Mouse (Mus musculus): ENCODE data around the gene B230217C12Rik. TPM values are rescaled to one million over a fixed set of nuclear protein-coding genes. Genes with fewer than 3 reads are reported as not detected.
"Not testable (repeated sequence)": the region's sequence is repeated elsewhere in the genome, so short reads cannot be mapped to it uniquely, and the experiment has no call there.

B230217C12Rik gene
- polyA plus RNA-seq, 1 experiment from 2014 or later: 15.1 TPM

DNA sequence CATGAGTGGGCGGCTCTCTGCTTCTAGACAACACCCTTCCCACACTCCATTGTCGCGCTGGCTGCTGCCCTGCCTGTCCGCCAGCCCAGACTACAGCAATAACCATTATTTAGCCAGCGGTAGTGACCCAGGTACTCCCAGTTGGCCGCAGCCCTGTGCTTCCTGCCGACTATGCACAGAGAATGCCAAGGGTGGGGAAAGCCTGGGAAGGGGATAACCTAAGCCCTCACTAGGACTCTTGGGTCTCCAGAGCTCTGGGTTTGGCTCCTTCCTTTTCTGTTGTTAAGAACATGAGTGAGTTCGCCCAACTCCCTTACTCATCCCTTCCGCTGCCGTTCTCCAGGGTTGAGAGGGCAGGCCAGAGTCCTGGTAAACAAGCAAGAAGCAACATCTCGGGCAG lies 8.6 kb upstream of the B230217C12Rik start:
- 84% methylated on average over 11 of the region's 11 CpGs for WGBS
- H3K27ac ChIP-seq: no peak overlapping the region
- H3K27me3 ChIP-seq: no peaks in the 10 kb centered on the region
- H3K4me1 ChIP-seq: no peaks in the 10 kb centered on the region
- H3K36me3 ChIP-seq (replicated peaks): peaks cover 63% of the 10 kb centered on the region
- H3K4me2 ChIP-seq: no peak overlapping the region
- H3K4me3 ChIP-seq (replicated peaks): no peak overlapping the region
- no peak overlapping the region for H3K9ac ChIP-seq
- no peaks in the 10 kb centered on the region for H3K9me3 ChIP-seq
- no peak for ATAC-seq (ENCODE audit: low FRiP score)

DNA sequence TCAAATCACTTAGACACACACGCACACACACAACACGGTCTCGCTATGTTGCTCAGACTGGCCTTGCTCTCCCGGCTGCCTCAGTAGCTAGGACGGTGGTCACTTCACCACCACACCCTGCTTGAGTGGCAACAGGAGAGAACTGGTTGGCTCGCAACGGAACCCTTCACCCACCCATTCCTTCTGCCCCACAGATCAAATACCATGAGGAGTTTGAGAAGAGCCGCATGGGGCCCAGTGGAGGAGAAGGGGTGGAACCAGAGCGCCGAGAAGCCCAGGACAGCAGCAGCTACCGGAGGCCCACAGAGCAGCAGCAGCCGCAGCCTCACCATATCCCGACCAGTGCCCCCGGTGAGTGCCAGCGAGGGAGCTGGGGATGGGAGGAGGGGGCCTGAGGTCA lies 7.2 kb upstream of the B230217C12Rik start:
- H3K36me3 ChIP-seq (replicated peaks): peaks cover 67% of the 10 kb centered on the region
- no peak for ATAC-seq (ENCODE audit: low FRiP score)
- H3K9me3 ChIP-seq: no peaks in the 10 kb centered on the region
- H3K27me3 ChIP-seq: no peaks in the 10 kb centered on the region
- H3K27ac ChIP-seq: no peak overlapping the region
- H3K4me3 ChIP-seq (replicated peaks): no peak overlapping the region
- 72% methylated on average over 15 of the region's 15 CpGs for WGBS
- no peak overlapping the region for H3K4me2 ChIP-seq
- H3K4me1 ChIP-seq: no peaks in the 10 kb centered on the region
- H3K9ac ChIP-seq: no peak overlapping the region

DNA sequence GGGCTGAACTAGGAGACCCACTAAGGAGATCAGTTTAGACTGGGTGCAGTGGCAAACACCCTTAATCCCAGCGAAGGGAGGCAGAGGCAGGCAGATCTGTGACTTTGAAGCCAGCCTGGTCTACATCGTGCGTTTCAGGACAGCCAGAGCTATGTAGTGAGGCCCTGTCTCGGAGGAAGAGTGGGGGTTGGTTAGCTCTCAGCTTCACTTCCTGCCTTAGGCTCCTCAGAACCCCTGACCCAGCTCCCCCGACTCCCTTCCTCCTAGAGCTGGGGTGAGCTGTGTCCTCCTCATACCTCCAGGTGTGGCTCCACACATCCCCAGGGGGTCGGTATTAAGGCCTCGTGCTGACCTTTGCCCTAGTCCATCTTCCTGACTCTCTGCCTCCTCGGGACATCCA lies 4.0 kb upstream of the B230217C12Rik start:
- Histone ChIP-seq H3K4me3 (replicated peaks) (no peak overlapping the region), H3K27ac (no peak overlapping the region), H3K4me2 (no peak overlapping the region), H3K36me3 (replicated peaks) (peaks cover 55% of the 10 kb centered on the region), H3K4me1 (peaks cover 6% of the 10 kb centered on the region; the same call in 1 of the 2 replicates), H3K9ac (no peak overlapping the region), H3K27me3 (no peaks in the 10 kb centered on the region), H3K9me3 (no peaks in the 10 kb centered on the region)
- ATAC-seq (ENCODE audit: low FRiP score): no peak
- 63% methylated on average over 8 of the region's 8 CpGs for WGBS

DNA sequence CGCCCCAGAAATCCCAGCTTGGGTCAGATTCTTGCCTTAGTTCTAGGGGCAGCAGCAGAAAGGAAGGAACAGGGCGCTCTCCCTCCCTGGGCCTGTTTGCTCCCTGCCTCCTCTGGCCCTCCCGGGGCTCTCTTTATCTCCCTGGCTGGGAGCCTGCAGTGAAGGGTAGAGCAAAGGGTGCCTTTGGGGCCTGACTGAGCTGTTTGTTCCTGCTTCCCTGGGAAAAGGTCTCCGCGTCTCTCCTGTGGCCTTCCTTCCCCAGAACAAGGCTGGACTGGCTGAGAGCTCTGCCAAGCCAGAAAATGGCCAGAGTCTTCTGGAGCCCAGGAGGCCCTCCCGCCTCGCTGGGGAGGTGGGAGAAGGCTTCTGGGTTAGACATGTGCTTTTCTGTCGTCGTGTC lies 3.5 kb upstream of the B230217C12Rik start:
- H3K36me3 ChIP-seq (replicated peaks): peaks cover 52% of the 10 kb centered on the region
- not testable (repeated sequence) for H3K4me3 ChIP-seq (replicated peaks); H3K27me3 ChIP-seq; ATAC-seq (ENCODE audit: low FRiP score); H3K9me3 ChIP-seq; H3K4me2 ChIP-seq; H3K9ac ChIP-seq; H3K27ac ChIP-seq
- 72% methylated on average over 9 of the region's 9 CpGs for WGBS
- H3K4me1 ChIP-seq: peaks cover 10% of the 10 kb centered on the region

DNA sequence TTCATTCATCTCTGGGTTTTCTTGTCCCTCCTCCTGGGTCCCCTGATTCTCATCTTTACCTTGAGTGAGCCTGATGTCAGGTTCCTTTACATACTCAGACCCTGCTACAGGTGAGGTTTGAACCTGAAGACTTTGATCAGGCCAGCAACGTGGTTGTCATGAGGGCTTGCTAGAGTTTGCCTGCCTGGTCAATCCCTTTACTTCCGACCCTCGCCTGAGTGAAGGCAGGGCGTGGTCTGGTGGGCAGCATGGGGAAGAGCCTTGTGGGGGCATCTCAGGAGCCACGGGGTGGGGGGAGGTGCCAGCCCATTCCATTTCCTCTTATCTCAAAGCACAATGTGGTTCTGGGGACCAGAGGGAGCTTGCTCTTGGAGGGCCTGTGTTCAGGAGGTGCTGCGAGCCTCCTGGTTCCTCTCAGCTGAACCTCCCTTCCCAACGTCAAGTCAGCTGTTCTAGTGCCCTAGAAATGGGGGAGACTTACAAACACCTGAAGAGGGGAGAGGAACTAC lies 2.9 kb upstream of the B230217C12Rik start:
- H3K4me2 ChIP-seq: no peak overlapping the region
- H3K4me1 ChIP-seq: peaks cover 14% of the 10 kb centered on the region
- WGBS: 88% methylated on average over 7 of the region's 7 CpGs
- no peak overlapping the region for H3K9ac ChIP-seq
- peaks cover 47% of the 10 kb centered on the region for H3K36me3 ChIP-seq (replicated peaks)
- no peaks in the 10 kb centered on the region for H3K9me3 ChIP-seq
- no peak overlapping the region for H3K4me3 ChIP-seq (replicated peaks)
- H3K27me3 ChIP-seq: no peaks in the 10 kb centered on the region
- H3K27ac ChIP-seq: no peak overlapping the region
- ATAC-seq (ENCODE audit: low FRiP score): no peak

DNA sequence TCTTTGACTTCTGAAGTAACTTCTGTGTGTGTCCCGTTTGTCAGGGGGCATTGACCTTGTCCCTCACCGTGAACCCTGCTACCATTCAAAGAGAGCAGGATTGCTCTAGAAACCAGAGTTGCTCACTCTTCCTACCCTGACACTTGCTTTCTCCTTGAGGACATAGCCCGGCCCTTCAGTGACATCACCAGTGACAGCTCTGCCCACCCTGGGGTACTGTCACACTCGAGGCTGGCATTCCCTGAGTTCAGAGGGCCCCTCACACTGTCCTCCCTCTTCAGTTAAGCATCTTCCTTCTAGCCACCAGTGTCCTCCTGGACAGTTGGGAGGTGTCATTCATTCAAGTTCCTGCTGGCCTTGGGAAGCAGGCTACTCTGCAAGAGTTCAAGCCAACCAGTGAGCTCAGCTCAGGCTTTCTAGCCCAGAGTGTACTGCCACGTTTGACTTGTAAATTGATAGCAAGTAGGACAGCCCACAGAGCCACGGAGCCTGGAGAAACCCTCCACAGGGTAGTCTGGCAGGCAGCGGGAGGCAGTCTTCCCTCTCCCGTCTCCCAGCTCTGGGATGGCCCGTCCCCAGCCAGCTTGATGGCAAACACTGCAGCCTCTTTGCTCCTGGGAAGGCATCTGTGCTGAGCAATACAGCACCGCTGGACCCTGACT lies 1.7 kb upstream of the B230217C12Rik start:
- no peak for ATAC-seq (ENCODE audit: low FRiP score)
- Histone ChIP-seq H3K4me3 (replicated peaks) (no peak overlapping the region), H3K4me1 (peaks cover 14% of the 10 kb centered on the region), H3K9ac (0 out of 2 replicates have a peak overlapping the region, but pooled peaks have one; percentile 14), H3K27me3 (no peaks in the 10 kb centered on the region), H3K36me3 (replicated peaks) (peaks cover 42% of the 10 kb centered on the region), H3K4me2 (no peak overlapping the region), H3K9me3 (no peaks in the 10 kb centered on the region), H3K27ac (peak overlapping the region; percentile 36; the same call in 1 of the 2 replicates)
- WGBS: 41% methylated on average over 10 of the region's 10 CpGs

DNA sequence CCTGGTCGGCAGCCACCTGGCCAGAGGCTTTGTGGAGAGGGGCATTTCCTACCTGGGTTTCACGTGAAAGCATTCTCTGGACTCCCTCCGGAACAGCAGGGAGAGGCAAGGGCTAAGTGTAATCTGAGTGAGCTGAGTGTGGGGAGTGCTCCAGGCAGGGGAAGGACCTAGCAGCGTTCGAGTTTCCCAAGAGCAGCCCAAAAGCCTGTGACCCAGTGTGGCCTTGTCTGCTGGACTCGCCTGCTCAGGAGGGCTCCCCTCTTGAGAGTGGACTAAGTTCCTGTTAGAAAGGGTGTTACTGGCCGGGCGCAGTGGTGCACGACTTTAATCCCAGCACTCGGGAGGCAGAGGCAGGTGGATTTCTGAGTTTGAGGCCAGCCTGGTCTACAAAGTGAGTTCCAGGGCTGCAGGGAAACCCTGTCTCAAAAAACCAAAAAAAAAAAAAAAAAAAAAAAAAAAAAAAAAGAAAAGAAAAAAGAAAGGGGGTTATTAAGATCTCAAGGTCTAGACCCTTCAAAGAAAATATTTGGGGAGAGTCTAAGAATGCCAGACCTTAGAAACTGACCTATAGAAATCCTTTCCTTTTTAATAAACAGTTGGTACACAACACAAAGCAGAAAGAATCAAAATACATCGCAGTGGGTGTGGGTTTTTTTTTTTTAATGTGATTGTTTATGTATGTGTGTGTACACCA lies 992 bp upstream of the B230217C12Rik start:
- Histone ChIP-seq H3K27me3 (no peaks in the 10 kb centered on the region), H3K4me1 (peaks cover 14% of the 10 kb centered on the region), H3K9ac (0 out of 2 replicates have a peak overlapping the region, but pooled peaks have one; percentile 14), H3K4me2 (no peak overlapping the region), H3K36me3 (replicated peaks) (peaks cover 35% of the 10 kb centered on the region), H3K27ac (peak overlapping the region; percentile 36; the same call in 1 of the 2 replicates), H3K4me3 (replicated peaks) (no peak overlapping the region), H3K9me3 (no peaks in the 10 kb centered on the region)
- no peak for ATAC-seq (ENCODE audit: low FRiP score)
- 57% methylated on average over 11 of the region's 11 CpGs for WGBS

DNA sequence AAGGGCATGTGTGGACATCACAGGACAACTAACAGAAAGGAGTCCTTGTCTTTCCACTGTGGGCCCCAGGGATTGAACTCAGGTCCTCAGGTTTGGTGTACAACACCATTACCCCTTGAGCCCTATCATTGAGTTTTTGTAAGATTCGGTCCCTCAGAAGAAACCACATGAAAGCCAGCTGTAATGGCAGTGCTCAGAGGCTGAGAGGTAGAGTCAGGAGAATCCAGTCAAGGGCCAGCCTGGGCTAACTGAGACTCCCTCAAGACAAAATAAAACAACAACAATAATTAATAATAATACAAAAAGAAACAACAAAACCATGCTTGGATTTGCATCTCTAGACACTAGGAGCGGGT lies 467 bp upstream of the B230217C12Rik start:
- Histone ChIP-seq H3K4me2 (peak overlapping the region; percentile 65), H3K9ac (peak overlapping the region; percentile 70; the same call in 1 of the 2 replicates), H3K4me1 (peaks cover 14% of the 10 kb centered on the region), H3K9me3 (no peaks in the 10 kb centered on the region), H3K27ac (peak overlapping the region; percentile 91), H3K27me3 (no peaks in the 10 kb centered on the region), H3K4me3 (replicated peaks) (peak overlapping the region; percentile 54; the same call in 1 of the 2 replicates), H3K36me3 (replicated peaks) (peaks cover 30% of the 10 kb centered on the region)
- ATAC-seq (ENCODE audit: low FRiP score): no peak
- 65% methylated on average over 2 of the region's 2 CpGs for WGBS

DNA sequence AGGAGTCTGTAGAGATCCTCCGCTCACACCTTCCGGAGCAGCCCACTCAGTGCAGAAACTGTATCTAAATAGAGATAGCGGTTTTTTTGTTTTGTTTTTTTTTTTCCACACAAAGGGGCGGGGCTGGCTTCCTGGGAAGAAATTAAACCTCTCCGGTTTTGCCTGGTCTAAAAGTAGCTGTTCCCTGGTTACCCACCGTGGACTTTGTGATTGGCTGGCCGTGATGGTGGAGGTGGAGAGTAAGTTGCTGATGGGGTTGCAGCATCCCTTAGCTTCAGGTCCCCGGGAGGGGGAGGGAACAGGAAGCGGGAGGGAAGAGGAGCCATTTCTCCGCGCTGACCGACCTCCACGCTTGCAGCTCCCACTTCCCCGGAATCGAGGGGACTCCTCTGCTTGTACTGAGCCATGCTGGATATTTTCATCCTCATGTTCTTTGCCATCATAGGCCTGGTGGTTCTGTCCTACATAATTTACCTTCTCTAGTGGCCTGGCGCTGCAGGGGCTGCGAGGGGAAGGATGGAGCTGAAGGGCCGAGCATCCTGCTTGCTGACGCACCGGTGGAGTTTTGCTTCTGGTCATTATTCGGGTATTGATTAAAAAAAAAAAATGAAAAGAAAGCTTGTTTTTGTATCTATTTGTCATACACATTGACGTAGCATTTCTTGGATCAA lies 546 bp downstream of the B230217C12Rik start:
- H3K4me2 ChIP-seq: peak overlapping the region; percentile 65
- 1% methylated on average over 22 of the region's 22 CpGs for WGBS
- ATAC-seq (ENCODE audit: low FRiP score): peak; percentile 88

DNA sequence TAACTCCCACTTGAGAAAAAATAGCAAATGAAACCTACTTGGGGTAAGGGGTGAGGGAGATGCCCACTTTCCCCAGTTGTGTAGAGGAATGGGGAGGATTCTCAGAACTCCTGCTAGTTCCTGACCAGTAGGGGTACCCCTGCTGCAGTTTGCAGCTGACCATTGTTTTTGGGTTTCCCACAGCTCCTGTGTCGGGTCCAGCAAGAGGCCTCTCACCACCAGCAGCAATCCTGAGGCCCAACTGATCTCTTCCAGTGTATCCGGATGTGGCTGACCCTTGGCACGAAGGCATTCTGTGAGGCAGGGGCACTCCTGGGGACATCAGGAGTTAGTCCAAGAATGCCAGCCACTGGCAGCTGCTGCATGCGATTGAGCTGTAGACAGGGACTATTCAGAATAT lies 1.4 kb downstream of the B230217C12Rik start:
- Histone ChIP-seq H3K36me3 (replicated peaks) (peaks cover 11% of the 10 kb centered on the region), H3K9me3 (no peaks in the 10 kb centered on the region), H3K4me3 (replicated peaks) (peak overlapping the region; percentile 54), H3K27me3 (no peaks in the 10 kb centered on the region), H3K4me2 (peak overlapping the region; percentile 65), H3K4me1 (peaks cover 14% of the 10 kb centered on the region), H3K9ac (peak overlapping the region; percentile 36; the same call in 1 of the 2 replicates), H3K27ac (peak overlapping the region; percentile 69; the same call in 1 of the 2 replicates)
- ATAC-seq (ENCODE audit: low FRiP score): no peak
- WGBS: 32% methylated on average over 4 of the region's 4 CpGs

More for the DNA sequence above, 546 bp downstream of the B230217C12Rik start:
- Histone ChIP-seq H3K4me3 (replicated peaks) (peak overlapping the region; percentile 54), H3K9me3 (no peaks in the 10 kb centered on the region), H3K36me3 (replicated peaks) (peaks cover 20% of the 10 kb centered on the region), H3K27me3 (no peaks in the 10 kb centered on the region), H3K27ac (peak overlapping the region; percentile 91), H3K4me1 (peaks cover 14% of the 10 kb centered on the region), H3K9ac (peak overlapping the region; percentile 70)

DNA sequence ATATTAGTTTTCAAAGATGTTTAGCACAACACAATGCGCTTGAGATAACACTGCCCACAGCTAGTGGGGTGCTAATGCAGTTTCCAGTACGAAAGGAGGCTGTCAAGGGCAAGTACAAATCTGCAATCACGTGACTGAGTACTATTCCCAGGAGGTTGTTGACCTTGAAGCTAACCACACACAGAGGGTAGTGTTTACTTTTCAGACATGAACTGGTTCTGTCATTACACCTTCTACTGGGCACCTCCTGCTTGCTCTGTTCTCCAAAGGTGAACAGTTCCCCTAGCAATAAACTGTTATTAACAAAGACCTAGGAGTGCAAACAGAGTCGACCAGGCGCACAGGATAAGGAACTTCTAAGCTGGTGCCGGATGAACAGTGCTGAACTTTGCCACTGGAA lies 9.8 kb downstream of the B230217C12Rik start:
- no peak overlapping the region for H3K4me2 ChIP-seq
- no peak overlapping the region for H3K27ac ChIP-seq
- no peak overlapping the region for H3K9ac ChIP-seq
- ATAC-seq (ENCODE audit: low FRiP score): no peak
- H3K4me1 ChIP-seq: no peaks in the 10 kb centered on the region
- 78% methylated on average over 6 of the region's 6 CpGs for WGBS
- no peaks in the 10 kb centered on the region for H3K36me3 ChIP-seq (replicated peaks)
- no peak overlapping the region for H3K4me3 ChIP-seq (replicated peaks)
- no peaks in the 10 kb centered on the region for H3K27me3 ChIP-seq
- H3K9me3 ChIP-seq: no peaks in the 10 kb centered on the region

DNA sequence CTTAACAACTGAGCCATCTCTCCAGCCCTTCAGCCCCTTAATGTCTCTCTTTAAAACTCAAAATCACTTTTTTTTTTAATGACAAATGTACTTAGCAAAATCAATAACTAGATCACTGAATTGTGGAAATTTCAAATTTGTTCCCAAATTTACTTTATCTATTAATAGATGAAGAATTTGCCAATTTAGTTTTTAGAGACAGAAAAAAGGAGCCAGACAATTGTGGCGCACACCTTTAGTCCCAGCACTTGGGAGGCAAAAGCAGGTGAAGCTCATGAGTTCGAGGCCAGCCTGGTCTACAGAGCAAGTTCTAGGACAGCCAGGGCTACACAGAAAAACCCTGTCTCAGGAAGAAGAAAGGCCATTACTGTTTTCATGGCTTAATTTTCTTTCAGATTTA lies 11.0 kb downstream of the B230217C12Rik start:
- no peaks in the 10 kb centered on the region for H3K9me3 ChIP-seq
- no peak overlapping the region for H3K9ac ChIP-seq
- ATAC-seq (ENCODE audit: low FRiP score): no peak
- no peaks in the 10 kb centered on the region for H3K4me1 ChIP-seq
- WGBS: 89% methylated on average over 2 of the region's 2 CpGs
- no peaks in the 10 kb centered on the region for H3K36me3 ChIP-seq (replicated peaks)
- no peak overlapping the region for H3K4me2 ChIP-seq
- H3K27ac ChIP-seq: no peak overlapping the region
- H3K4me3 ChIP-seq (replicated peaks): no peak overlapping the region
- H3K27me3 ChIP-seq: no peaks in the 10 kb centered on the region

Measured in forebrain, embryonic 12.5 days (tissue).